Mouse (Mus musculus): ENCODE measurements around the gene Gjb3. TPM values are rescaled to one million over a fixed set of nuclear protein-coding genes. Genes with fewer than 3 reads are reported as not detected.

Gjb3 gene
- polyA plus RNA-seq, 2 experiments, result 0.03 to 0.14 TPM

DNA sequence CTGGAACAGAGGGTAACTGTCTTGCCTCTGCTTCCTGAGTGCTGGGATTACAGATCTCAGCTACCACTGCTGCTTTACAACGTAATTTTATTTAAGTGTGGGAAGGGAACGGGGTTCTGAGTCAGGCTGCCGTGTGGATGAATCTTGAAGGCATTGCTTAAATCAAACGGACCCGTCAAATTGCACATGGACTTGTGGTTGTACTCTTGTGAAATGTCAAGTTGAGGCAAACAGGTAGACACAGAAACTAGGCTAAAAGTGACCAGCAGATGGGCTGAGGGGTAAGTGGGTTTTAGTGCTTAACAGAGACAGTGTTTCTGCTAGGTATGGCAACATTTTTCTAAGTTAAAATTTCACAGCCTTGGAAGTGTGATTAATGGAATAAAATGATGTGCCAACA is 7.0 kb upstream of the Gjb3 start:
- Histone ChIP-seq H3K36me3 (replicated peaks; ENCODE audit: control insufficient read depth, insufficient read depth, low read depth) (no peaks in the 10 kb centered on the region), H3K27me3 (ENCODE audit: control insufficient read depth, insufficient read depth, low read length) (no peaks in the 10 kb centered on the region), H3K9me3 (ENCODE audit: control insufficient read depth, low read length) (no peaks in the 10 kb centered on the region), H3K4me3 (ENCODE audit: insufficient read depth in 1 of 2, low read depth in 2 of 2, low read length in 2 of 2) (no peak overlapping the region), H3K27ac (no peak overlapping the region), H3K9ac (replicated peaks) (no peak overlapping the region), H3K4me2 (ENCODE audit: low read depth) (no peak overlapping the region), H3K4me1 (replicated peaks; ENCODE audit: control insufficient read depth in 2 of 2, insufficient read depth in 2 of 2, low read length in 1 of 2) (no peaks in the 10 kb centered on the region)
- no peak for DNase-seq (ENCODE audit: low read depth in 3 of 3, low spot score in 3 of 3)
- no peak for ATAC-seq (ENCODE audit: insufficient read depth)
- WGBS (ENCODE audit: insufficient replicate concordance), result 54% methylated on average over 5 of the region's 5 CpGs
- TF ChIP-seq EP300 (IDR thresholded peaks at IDR 0.05; ENCODE audit: low read depth) (no peak), CTCF (IDR thresholded peaks at IDR 0.05; ENCODE audit: low read depth) (no peak)

DNA sequence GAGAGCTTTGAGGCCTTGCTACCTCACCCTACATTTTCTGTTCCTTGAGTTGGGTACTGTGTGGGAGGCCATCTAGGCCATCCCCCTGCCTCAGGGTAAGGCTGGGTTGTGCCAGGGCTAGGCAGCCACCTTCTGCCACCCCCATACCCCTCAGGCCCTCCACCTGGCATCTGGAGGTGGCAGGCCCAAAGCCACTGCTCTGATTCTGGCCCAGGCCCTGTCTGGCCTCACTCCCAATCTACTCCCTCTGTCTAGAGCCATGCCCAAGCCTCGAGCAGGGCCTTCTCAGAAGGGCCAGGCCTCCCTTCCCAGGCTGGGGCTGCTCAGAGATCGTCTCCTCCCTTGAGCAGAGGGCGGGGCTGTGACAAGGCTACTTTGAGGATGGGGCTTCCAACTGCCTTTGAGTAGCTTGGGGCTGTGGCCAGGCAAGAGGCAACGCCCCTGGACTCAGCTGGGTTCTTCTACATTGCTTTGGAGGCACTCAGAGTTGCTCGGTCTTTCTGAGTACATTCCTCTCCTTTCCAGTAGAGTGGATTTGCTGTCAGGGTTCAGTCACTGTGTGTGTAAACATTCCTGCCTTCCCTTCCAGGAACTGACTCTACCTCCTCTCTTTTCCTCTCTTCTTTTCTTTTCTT is 4.3 kb upstream of the Gjb3 start:
- Histone ChIP-seq H3K9me3 (ENCODE audit: control insufficient read depth, low read length) (no peaks in the 10 kb centered on the region), H3K4me3 (ENCODE audit: insufficient read depth in 1 of 2, low read depth in 2 of 2, low read length in 2 of 2) (no peak overlapping the region), H3K27me3 (ENCODE audit: control insufficient read depth, insufficient read depth, low read length) (peaks cover 12% of the 10 kb centered on the region), H3K36me3 (replicated peaks; ENCODE audit: control insufficient read depth, insufficient read depth, low read depth) (no peaks in the 10 kb centered on the region), H3K4me1 (replicated peaks; ENCODE audit: control insufficient read depth in 2 of 2, insufficient read depth in 2 of 2, low read length in 1 of 2) (no peaks in the 10 kb centered on the region), H3K9ac (replicated peaks) (no peak overlapping the region), H3K27ac (no peak overlapping the region), H3K4me2 (ENCODE audit: low read depth) (no peak overlapping the region)
- no peak for ATAC-seq (ENCODE audit: insufficient read depth)
- DNase-seq (ENCODE audit: low read depth in 3 of 3, low spot score in 3 of 3), result no peak
- TF ChIP-seq EP300 (IDR thresholded peaks at IDR 0.05; ENCODE audit: low read depth) (no peak), CTCF (IDR thresholded peaks at IDR 0.05; ENCODE audit: low read depth) (no peak)
- 39% methylated on average over 5 of the region's 5 CpGs for WGBS (ENCODE audit: insufficient replicate concordance)

- Histone ChIP-seq H3K27ac (no peak overlapping the region), H3K9me3 (ENCODE audit: control insufficient read depth, low read length) (no peaks in the 10 kb centered on the region), H3K27me3 (ENCODE audit: control insufficient read depth, insufficient read depth, low read length) (peaks cover 16% of the 10 kb centered on the region), H3K4me2 (ENCODE audit: low read depth) (no peak overlapping the region), H3K36me3 (replicated peaks; ENCODE audit: control insufficient read depth, insufficient read depth, low read depth) (no peaks in the 10 kb centered on the region), H3K4me1 (replicated peaks; ENCODE audit: control insufficient read depth in 2 of 2, insufficient read depth in 2 of 2, low read length in 1 of 2) (peaks cover 0 to 1% of the 10 kb centered on the region in 2 experiments; a peak in 1 of 4 replicates), H3K4me3 (ENCODE audit: insufficient read depth in 1 of 2, low read depth in 2 of 2, low read length in 2 of 2) (no peak overlapping the region), H3K9ac (replicated peaks) (no peak overlapping the region)
- TF ChIP-seq EP300 (IDR thresholded peaks at IDR 0.05; ENCODE audit: low read depth) (no peak), CTCF (IDR thresholded peaks at IDR 0.05; ENCODE audit: low read depth) (no peak)
- ATAC-seq (ENCODE audit: insufficient read depth) (no peak), DNase-seq (ENCODE audit: low read depth in 3 of 3, low spot score in 3 of 3) (no peak)
- 31% methylated on average over 13 of the region's 13 CpGs for WGBS (ENCODE audit: insufficient replicate concordance)
Observed at GRCm38 (mm10) chr4:127331171-127331570, 527 bp upstream of the Gjb3 start.

DNA sequence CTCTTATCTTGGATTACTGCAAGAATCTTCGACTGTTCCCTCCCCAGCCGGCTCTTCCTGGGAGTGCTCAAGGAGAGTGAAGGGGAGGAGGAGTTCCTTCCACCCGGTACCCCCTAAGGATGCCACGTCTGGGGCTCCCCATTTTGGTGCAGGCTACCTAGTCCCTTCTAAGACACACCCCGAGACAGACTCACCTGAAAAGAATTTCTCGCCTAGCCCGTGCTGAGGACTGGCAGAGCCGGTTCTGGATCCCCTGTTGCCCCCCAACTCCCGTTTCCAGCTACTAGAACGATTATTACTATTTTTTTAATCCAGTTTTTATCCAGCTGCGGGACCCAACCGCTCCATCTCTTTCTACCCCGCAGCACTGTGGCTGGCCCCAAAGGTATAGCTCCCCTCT is 893 bp downstream of the Gjb3 start:
- Histone ChIP-seq H3K9me3 (ENCODE audit: control insufficient read depth, low read length) (no peaks in the 10 kb centered on the region), H3K9ac (replicated peaks) (no peak overlapping the region), H3K4me2 (ENCODE audit: low read depth) (no peak overlapping the region), H3K27me3 (ENCODE audit: control insufficient read depth, insufficient read depth, low read length) (peaks cover 16% of the 10 kb centered on the region), H3K4me3 (ENCODE audit: insufficient read depth in 1 of 2, low read depth in 2 of 2, low read length in 2 of 2) (no peak overlapping the region), H3K27ac (no peak overlapping the region), H3K4me1 (replicated peaks; ENCODE audit: control insufficient read depth in 2 of 2, insufficient read depth in 2 of 2, low read length in 1 of 2) (peaks cover 0 to 1% of the 10 kb centered on the region in 2 experiments; a peak in 1 of 4 replicates), H3K36me3 (replicated peaks; ENCODE audit: control insufficient read depth, insufficient read depth, low read depth) (no peaks in the 10 kb centered on the region)
- ATAC-seq (ENCODE audit: insufficient read depth) (no peak), DNase-seq (ENCODE audit: low read depth in 3 of 3, low spot score in 3 of 3) (no peak)
- TF ChIP-seq CTCF (IDR thresholded peaks at IDR 0.05; ENCODE audit: low read depth) (no peak), EP300 (IDR thresholded peaks at IDR 0.05; ENCODE audit: low read depth) (no peak)
- 2% methylated on average over 13 of the region's 13 CpGs for WGBS (ENCODE audit: insufficient replicate concordance)

GRCm38 (mm10) chr4:127329046-127329445 is 1.6 kb downstream of the Gjb3 start:
- no peak for TF ChIP-seq EP300 (IDR thresholded peaks at IDR 0.05; ENCODE audit: low read depth)
- TF ChIP-seq CTCF (IDR thresholded peaks at IDR 0.05; ENCODE audit: low read depth), result no peak
- Histone ChIP-seq H3K4me3 (ENCODE audit: insufficient read depth in 1 of 2, low read depth in 2 of 2, low read length in 2 of 2) (no peak overlapping the region), H3K9me3 (ENCODE audit: control insufficient read depth, low read length) (no peaks in the 10 kb centered on the region), H3K36me3 (replicated peaks; ENCODE audit: control insufficient read depth, insufficient read depth, low read depth) (no peaks in the 10 kb centered on the region), H3K27ac (no peak overlapping the region), H3K4me2 (ENCODE audit: low read depth) (no peak overlapping the region), H3K9ac (replicated peaks) (no peak overlapping the region), H3K27me3 (ENCODE audit: control insufficient read depth, insufficient read depth, low read length) (peaks cover 16% of the 10 kb centered on the region), H3K4me1 (replicated peaks; ENCODE audit: control insufficient read depth in 2 of 2, insufficient read depth in 2 of 2, low read length in 1 of 2) (peaks cover 0 to 1% of the 10 kb centered on the region in 2 experiments; a peak in 1 of 4 replicates)
- ATAC-seq (ENCODE audit: insufficient read depth) (no peak), DNase-seq (ENCODE audit: low read depth in 3 of 3, low spot score in 3 of 3) (no peak)
- WGBS (ENCODE audit: insufficient replicate concordance), result 5% methylated on average over 3 of the region's 3 CpGs
